Mouse (Mus musculus) activated CD4-positive, CD25-positive, alpha-beta regulatory T cell, adult 4 months (primary cell): Measurements from ENCODE around the gene Cx3cl1. TPM values are rescaled to one million over a fixed set of nuclear protein-coding genes. Genes with fewer than 3 reads are reported as not detected.

ENCODE experiments used
- ATAC-seq: one replicate; pipeline ENCODE4 v1.8.0; 2017
- polyA plus RNA-seq, 2 experiments: library from polyadenylated mRNA; unstranded; fragments of 100-300 nt; shearing (Covaris generic); gene quantifications; one replicate each; pipeline ENCODE4 v1.2.1; 2017

Gene Cx3cl1
- not detected for polyA plus RNA-seq

DNA sequence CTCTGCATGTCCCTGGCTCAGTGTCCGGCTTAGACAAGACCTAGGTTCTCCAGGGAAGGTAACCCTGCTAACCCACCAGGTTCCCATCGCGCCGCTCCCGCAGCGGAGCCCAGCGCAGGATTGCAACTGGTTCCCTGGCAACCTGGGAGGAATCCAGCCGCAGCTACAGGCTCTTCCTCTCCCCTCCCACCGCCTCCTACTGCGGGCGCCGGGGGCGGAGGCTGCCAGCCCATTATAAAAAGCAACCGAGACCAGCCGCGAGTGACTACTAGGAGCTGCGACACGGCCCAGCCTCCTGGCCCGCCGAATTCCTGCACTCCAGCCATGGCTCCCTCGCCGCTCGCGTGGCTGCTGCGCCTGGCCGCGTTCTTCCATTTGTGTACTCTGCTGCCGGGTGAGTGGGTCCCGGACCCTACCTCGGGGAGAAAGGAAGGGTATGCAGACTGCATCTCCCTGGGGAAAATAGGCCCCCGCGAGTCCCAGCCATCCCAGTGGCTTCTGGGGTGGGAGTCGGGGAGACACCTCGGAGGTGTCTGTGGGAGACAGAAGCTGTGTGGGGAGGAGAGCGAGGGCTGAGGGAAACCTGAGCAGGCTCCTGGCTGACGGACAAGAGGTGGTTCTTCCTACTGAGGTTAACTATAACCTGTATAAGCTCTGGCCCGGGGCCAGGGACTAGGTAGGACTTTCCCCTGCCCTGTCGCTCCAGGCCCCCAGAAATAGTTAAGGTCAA lies at the start of gene Cx3cl1:
Gene Cx3cl1 (plus strand): TSS at position 69 of the 730 bp plus-strand sequence.
- no peak for ATAC-seq

GRCm38 (mm10) chr8:94725998-94726397 lies 45.8 kb upstream of the Cx3cl1 start:
- no peak for ATAC-seq

DNA sequence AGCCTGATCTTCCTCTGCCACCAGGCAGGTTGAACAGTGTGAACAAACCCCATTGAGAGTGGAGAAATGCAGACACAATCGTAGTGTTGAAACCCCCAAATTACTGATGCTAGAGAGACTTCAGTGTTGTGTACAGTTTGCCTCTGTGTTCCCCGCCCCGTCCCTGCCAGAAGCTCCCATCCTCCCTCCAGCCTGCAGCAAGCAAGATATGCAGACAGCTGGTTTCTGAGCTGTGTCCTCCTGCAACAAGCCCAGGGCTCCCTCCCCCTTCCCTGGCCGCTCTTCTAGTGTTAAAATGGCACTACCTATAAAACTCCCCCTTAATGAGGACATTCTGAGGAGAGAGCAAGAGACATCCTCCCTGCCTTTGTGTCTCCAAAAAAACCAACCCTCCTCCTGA lies 42.5 kb upstream of the Cx3cl1 start:
- no peak for ATAC-seq

GRCm38 (mm10) chr8:94733821-94734465 lies 37.9 kb upstream of the Cx3cl1 start:
- no peak for ATAC-seq

- ATAC-seq = no peak
Observed at GRCm38 (mm10) chr8:94734735-94735350, 37.0 kb upstream of the Cx3cl1 start.

DNA sequence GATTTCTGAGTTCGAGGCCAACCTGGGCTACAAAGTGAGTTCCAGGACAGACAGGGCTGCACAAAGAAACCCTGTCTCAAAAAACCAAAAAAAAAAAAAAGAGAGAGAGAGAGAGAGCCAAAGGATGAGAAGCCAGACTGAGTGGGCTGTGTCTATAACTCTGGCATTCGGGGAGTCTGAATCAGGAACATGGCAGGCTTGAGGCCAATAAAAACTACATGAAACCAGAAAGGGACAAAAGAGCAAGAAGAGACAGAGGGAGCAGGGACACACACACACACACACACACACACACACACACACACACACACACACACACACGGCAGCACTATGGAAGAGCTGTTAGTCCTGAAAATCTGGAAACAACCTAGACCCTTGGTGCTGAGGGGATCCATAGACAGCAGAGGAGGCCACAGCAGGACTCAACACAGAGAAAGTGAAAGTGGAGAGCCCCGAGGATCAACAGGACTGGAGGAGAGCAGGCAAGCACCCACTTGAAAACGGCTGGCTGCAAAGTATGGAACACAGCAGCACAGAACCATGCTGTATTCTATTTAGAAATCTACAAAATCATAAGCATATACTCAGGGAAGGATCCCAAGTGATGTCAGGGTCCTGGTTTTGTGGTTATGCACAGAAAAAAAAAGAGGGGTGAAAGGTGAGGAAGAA lies 36.2 kb upstream of the Cx3cl1 start:
- ATAC-seq = peak; percentile 32

DNA sequence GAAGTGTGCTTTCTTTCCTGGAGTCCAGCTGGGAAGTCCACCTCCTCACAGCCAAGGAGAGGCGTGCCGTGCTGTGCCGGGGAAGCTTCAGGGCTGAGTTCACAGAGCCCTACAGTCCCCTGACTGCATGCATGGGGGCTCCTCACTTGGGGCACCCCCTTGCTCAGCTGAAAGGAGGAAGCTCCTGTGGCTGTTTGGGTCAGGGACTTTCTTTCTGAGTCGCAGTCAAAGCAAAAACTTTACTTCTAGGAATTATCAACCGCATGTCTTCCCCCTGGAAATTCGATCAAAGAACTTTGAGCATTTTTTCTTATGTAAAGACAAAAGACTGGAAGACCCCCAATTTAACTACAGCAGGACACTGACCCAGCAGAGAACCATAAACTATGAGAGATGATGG lies 32.0 kb upstream of the Cx3cl1 start:
- ATAC-seq = no peak

DNA sequence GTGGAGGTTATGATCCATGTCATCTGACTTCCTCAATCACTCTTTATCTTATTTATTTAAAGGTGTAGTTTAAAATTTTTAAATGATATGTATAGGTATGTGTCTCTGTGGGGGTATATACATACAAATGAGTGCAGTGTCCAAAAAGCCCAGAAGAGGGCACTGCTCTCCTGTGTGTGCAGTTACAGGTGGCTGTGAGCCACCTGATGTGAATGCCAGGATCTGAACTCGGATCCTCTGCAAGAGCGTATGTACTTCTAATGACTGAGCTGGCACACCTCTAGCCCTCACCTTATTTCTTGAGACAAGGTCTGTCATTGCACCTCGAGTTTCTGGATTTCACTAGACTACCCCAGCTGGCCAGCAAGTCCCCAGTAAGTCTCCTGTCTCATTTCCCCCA lies 31.2 kb upstream of the Cx3cl1 start:
- ATAC-seq = no peak

- ATAC-seq = no peak
Observed at GRCm38 (mm10) chr8:94741726-94742125, 30.1 kb upstream of the Cx3cl1 start.

GRCm38 (mm10) chr8:94744484-94744883 lies 27.3 kb upstream of the Cx3cl1 start:
- ATAC-seq = no peak

DNA sequence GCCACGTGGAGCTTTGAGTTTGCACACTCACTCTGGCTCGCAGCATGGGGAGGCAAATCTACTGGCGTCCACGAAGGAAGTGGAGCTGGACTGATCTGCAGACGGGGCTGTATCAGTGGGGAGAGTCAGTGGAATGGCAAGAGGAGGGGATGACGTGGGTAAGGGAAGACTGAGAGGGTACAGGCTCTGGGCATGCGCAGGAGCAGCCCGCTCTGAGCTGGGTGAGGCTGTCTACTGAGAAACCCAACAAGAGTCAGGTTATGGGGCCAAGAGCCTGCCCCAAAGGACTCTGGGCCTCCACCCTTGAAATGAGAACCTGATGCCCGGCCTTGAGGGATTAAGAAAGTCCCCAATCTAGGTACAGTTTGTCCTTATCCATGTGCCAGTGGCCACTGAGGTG lies 26.8 kb upstream of the Cx3cl1 start:
- no peak for ATAC-seq

GRCm38 (mm10) chr8:94745476-94746184 lies 26.2 kb upstream of the Cx3cl1 start, which contains the start of gene Ccl22:
Gene Ccl22 (plus strand): TSS chr8:94745590.
- no peak for ATAC-seq

GRCm38 (mm10) chr8:94746832-94747231 lies 25.0 kb upstream of the Cx3cl1 start:
- ATAC-seq = no peak

DNA sequence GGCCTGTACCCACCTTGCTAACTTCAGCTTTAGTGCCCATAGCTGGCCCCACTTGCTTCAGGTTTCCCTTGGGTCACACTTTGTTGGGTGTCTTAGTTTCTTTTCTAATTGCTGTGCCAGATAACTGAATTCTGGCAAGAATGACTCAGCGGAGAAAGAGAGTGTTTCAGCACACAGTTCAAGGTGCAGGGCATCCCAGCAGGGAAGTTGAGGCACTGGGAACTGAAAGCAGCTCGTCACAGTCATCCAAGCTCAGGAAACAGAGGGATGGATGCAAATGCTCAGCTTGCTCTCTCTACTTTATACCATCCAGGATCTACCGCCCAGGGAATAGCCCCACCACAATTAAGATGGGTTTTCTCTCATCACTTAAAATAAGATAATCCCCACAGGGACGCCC lies 23.4 kb upstream of the Cx3cl1 start:
- no peak for ATAC-seq

DNA sequence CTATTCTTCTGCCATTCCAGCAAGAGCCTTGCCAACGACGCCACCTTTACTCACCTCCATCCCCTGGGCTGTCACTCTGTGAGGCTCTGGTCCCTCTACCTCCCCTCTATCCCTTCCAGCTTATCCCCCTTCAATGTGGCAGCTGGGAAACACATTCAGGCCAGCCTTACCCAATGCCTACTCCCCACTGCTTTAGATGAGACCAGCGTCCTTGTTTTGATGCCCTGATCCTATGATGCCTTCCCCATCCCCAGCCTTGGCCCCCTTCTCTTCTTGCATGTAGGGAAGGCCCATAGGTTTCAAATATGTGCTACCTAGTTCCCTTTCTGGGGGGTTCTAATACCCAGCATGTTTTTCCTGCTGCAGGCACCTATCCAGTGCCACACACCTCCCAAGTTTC lies 21.9 kb upstream of the Cx3cl1 start:
- ATAC-seq = no peak

DNA sequence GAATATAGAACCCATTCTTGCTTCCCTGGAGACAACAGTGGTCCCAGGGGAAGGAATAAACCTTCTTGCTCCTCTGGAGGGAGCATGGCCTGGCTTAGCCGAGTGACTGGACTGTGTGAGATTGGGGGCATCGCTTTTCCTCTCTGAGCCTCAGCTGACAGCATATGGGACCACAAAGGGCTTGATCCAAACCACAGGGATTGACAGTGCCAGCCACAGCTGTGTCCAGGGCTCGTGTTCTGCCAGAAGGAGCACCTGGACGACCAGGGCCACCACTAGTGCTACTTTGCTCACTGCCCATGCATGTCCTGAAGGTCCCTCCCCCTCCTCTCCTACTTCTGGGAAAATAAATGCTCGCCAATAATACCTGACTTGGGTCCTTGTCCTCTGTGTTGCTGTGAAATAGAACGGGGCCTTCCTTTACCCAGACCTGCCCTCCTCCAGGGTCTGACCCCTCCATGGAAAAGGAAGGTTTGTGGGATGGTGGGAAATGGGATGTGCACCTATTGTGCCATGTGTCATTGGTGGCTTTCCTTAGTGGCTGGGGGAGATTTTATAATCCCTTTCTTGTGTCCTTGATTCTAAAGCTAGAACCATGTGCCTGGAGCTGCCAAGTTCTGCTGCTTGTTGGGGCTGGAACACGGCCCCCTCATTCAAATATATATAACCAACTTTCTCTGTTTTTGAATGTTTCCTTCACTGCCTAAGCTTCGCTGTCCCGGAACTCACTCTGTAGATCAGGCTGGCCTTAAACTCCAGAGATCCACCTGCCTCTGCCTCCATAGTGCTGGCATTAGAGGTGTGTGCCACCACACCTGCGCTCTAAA lies 20.6 kb upstream of the Cx3cl1 start:
- ATAC-seq = no peak

DNA sequence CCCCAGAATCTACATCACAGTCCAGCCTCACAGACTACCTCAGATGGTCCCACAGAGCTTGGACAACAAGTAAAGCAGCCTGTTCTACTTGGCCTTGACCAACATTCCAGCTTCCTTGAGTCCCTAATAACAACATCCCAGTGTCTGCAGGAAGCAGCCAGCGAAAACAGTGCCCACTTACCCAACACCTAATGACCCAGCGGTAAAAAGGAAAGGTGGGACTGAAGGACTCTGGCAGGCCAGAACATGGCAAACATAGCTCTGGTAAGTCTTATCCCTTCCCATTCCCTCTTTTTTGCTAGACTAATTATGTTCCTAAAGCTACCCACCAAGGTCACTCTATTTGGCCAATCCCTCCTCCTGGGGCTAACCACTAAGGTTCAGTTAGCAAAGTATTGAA lies 17.8 kb upstream of the Cx3cl1 start:
- no peak for ATAC-seq

DNA sequence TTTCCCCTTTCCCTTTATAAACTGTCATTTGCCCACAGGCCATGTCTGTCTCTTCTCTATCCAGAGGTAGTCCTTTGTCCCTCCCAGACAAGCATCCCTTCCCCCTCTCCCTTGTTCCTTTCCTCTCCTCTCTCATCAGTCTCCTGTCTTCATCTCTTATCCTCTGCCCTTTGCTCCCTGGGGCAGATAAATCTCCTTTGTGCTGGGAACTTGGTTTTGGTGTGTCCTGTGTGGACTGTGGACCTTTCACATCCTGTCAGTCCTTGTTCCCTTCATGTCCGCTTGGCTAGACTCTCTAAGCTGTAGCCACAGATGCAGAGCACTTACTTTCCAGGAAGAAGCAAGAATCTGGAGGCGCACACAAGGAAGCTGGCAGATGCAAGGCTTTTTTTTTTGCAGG lies 17.3 kb upstream of the Cx3cl1 start:
- ATAC-seq = no peak

GRCm38 (mm10) chr8:94767035-94767434 lies 4.8 kb upstream of the Cx3cl1 start:
- ATAC-seq = no peak

DNA sequence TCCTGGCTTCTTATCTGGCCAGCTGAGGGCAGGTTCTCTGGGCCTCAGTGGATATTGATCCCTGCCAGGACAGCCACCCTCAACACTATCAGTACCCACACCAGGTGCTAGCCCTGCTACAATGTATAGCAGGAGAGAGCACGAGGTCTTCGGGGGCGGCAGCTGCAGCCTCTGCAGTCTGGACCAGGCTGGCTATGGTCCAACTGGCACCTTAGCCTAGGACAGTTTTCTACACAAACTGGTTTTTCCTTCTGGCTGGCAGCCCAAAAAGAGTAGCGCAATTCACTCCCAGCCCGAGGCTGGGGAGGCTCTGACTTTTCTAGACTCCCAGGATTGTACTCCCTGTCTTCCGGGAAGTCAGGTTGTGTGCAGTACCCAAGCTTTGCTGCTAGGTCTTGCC lies 864 bp upstream of the Cx3cl1 start:
- no peak for ATAC-seq

- ATAC-seq = no peak
Observed at GRCm38 (mm10) chr8:94773048-94773447, 1.2 kb downstream of the Cx3cl1 start.

GRCm38 (mm10) chr8:94773700-94774171 lies 1.9 kb downstream of the Cx3cl1 start:
- ATAC-seq = no peak
